Mouse (Mus musculus) embryonic facial prominence, embryonic 12.5 days (tissue): ENCODE results near the gene Rita1. TPM values are rescaled to one million over a fixed set of nuclear protein-coding genes. Genes with fewer than 3 reads are reported as not detected.

Experiments
- ATAC-seq: fragments of 200-750 bp; cut with Nextera tagmentation; 2 replicates; pipeline ENCODE4 v1.8.0; 2017; ENCODE audit not compliant: insufficient number of reproducible peaks, insufficient read depth, low FRiP score, low TSS enrichment
- H3K27ac ChIP-seq: fragments of 300-500 bp; sonication (generic); 2 replicates; pipeline ENCODE4 v1.5.1; 2016; ENCODE audit warnings: mild to moderate bottlenecking
- H3K27me3 ChIP-seq: fragments of 300-500 bp; sonication (generic); 2 replicates; pipeline ENCODE4 v1.6.1; 2016; ENCODE audit warnings: mild to moderate bottlenecking, moderate library complexity
- H3K36me3 ChIP-seq: fragments of 300-500 bp; sonication (generic); 2 replicates; pipeline ENCODE4 v1.6.1; 2016; ENCODE audit warnings: mild to moderate bottlenecking
- H3K4me1 ChIP-seq: fragments of 300-500 bp; sonication (generic); 2 replicates; pipeline ENCODE4 v1.6.1; 2016
- H3K4me2 ChIP-seq: fragments of 300-500 bp; sonication (generic); replicated peaks from 2 replicates; pipeline ENCODE4 v1.6.1; 2016; ENCODE audit warnings: mild to moderate bottlenecking, moderate library complexity
- H3K4me3 ChIP-seq: fragments of 300-500 bp; sonication (generic); 2 replicates; pipeline ENCODE4 v1.5.1; 2016; ENCODE audit warnings: mild to moderate bottlenecking
- H3K9ac ChIP-seq: fragments of 300-500 bp; sonication (generic); 2 replicates; pipeline ENCODE4 v1.6.1; 2016; ENCODE audit warnings: mild to moderate bottlenecking, moderate library complexity
- H3K9me3 ChIP-seq: fragments of 300-500 bp; sonication (generic); 2 replicates; pipeline ENCODE4 v1.6.1; 2016; ENCODE audit warnings: mild to moderate bottlenecking, moderate library complexity
- WGBS: fragments of 180-500 bp; shearing (Covaris S2); methylation state at CpG from one replicate; pipeline ENCODE4 v1.1.7; 2016; 5-methylcytosine and 5-hydroxymethylcytosine counted together
- polyA plus RNA-seq: library from polyadenylated mRNA; unstranded; fragments of >200 nt; fragmentation: Nextera tagmentation; extraction: Ambion mirVana; gene quantifications from 2 replicates; pipeline ENCODE4 v1.2.1, GENCODE M21; 2016

Rita1 gene
- 16.7 and 17.5 TPM in 2 replicates for polyA plus RNA-seq

- ATAC-seq = peak; percentile 76
- Histone ChIP-seq H3K36me3 (peaks cover 37% of the 10 kb centered on the region), H3K4me3 (peak within 1 kb of the TSS; percentile 54), H3K4me1 (peaks cover 16% of the 10 kb centered on the region), H3K27ac (peak within 1 kb of the TSS; percentile 80), H3K9ac (peak within 1 kb of the TSS; percentile 71), H3K9me3 (no peaks in the 10 kb centered on the region), H3K4me2 (peak within 1 kb of the TSS; percentile 93), H3K27me3 (no peaks in the 10 kb centered on the region)
- under 1% methylated on average over 22 of the region's 22 CpGs for WGBS
These were observed at the start of gene Rita1, which contains the start of gene Ddx54 for GRCm38 (mm10) chr5:120612442-120612821. Gene Rita1 (minus strand): TSS chr5:120612589. Gene Ddx54 (plus strand): TSS chr5:120612739.

DNA sequence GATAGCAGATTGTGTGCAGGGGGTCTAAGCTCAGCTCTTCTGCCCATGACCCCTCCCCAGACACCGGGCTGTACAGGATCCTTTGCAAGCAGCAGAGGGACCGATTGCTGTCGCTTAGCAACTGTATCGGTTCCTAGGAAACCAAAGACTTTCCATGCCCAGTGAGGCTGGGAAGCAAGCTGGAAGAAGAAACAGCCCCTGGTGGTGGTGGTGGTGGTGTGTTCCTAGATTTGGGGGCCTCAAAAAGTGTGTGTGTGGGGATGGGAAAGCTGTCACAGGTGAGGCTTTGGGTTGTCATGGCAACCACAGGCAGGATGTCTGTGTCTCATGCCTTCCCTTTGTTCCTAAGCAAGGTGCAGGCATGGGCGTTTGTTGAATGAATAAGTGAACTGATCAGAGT lies 48.4 kb upstream of the Rita1 start:
- Histone ChIP-seq H3K27me3 (0 out of 2 replicates have a peak, but pooled peaks cover 19% of the 10 kb centered on the region), H3K27ac (no peak overlapping the region), H3K4me3 (no peak overlapping the region), H3K4me1 (no peaks in the 10 kb centered on the region), H3K4me2 (no peak overlapping the region), H3K9me3 (no peaks in the 10 kb centered on the region), H3K36me3 (no peaks in the 10 kb centered on the region), H3K9ac (no peak overlapping the region)
- 63% methylated on average over 5 of the region's 5 CpGs for WGBS
- no peak for ATAC-seq

DNA sequence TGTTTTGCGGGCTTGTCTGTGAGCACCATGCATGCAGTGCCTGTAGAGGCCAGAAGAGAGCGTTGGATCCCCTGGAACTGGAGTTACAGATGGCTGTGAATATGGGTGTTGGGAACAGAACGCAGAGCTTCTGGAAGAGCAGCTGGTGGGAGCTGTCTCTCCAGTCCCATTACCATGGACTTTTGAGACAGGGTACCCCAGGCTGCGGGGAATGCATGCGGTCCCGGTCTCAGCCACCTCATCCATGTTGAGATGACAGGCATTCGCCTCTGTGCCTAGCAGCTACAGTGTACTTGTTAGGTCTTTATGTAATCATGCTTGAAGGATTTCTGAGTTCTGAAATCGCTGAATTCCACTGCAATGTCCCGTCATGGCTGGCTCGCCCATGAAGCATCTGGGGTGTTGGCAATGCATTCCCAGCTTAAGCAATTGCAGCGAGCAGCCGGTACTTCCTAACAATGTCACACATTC lies 43.9 kb upstream of the Rita1 start:
- WGBS = 85% methylated on average over 12 of the region's 12 CpGs
- H3K9me3 ChIP-seq = no peaks in the 10 kb centered on the region
- H3K4me1 ChIP-seq = no peaks in the 10 kb centered on the region
- no peak for ATAC-seq
- no peak overlapping the region for H3K27ac ChIP-seq
- H3K27me3 ChIP-seq = peaks cover 24% of the 10 kb centered on the region
- no peak overlapping the region for H3K4me2 ChIP-seq
- H3K36me3 ChIP-seq = no peaks in the 10 kb centered on the region
- no peak overlapping the region for H3K9ac ChIP-seq
- H3K4me3 ChIP-seq = no peak overlapping the region

DNA sequence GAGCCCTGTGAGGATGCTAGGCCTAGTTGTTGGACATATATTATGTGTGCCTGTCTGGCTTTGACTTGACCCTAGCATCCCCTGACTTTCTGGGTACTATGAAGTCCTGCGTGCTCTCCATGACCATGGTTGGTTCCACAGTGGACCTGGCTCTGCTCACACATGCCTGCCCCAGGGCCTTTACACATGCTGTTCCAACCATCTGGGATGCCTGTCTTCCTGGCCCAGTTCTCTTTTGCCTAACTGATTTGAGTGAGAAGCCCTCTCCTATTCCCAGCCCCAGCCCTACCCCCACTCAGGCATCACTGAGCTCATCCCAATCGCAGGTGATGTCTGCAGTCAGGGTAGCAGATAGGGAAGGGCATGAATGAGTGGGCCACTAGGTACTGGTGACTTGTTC lies 41.5 kb upstream of the Rita1 start:
- Histone ChIP-seq H3K27ac (no peak overlapping the region), H3K4me2 (no peak overlapping the region), H3K9ac (no peak overlapping the region), H3K36me3 (no peaks in the 10 kb centered on the region), H3K27me3 (peaks cover 41% of the 10 kb centered on the region), H3K9me3 (no peaks in the 10 kb centered on the region), H3K4me1 (peaks cover 3% of the 10 kb centered on the region), H3K4me3 (no peak overlapping the region)
- ATAC-seq = no peak
- 84% methylated on average over 2 of the region's 2 CpGs for WGBS

DNA sequence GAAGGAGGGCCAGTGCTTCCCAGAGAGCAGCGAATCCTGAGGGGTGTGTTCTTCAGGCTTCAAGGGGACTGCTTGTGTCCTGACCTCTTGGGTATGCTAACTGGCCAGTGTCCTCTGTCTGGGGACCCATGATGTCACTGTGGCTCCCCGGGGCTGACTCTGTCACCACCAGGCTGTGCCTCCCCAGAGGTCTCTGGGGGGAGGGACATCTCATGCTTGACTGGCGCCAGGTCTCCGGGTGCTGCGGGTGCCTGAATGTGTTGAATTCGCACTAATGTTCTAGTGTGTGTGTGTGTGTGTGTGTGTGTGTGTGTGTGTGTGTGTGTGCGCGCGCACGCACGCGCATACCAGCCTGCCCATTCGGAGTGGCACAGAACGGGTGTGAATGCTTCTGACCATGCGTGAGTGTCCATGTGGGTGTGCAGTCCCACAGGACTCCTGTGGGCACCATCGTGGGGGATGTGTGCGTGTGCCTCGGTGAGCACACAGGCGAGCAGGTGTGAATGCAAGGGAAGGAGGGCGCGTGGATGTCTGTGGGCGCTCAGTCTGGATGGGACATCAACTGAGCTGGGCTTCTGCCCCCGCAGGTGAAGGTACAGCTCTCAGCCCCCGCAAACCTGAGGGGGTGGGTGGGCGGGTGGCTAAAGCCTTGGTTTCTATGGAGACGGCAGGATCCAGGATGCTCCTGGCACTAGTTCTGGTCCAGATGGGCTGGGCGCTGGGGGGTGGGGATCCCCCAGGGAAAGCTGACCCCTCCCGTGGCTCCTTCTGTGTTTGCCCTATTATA lies 40.7 kb upstream of the Rita1 start:
- ATAC-seq = no peak
- WGBS = 77% methylated on average over 28 of the region's 28 CpGs
- Histone ChIP-seq H3K4me2 (no peak overlapping the region), H3K4me1 (peaks cover 9% of the 10 kb centered on the region), H3K36me3 (no peaks in the 10 kb centered on the region), H3K9ac (no peak overlapping the region), H3K27ac (no peak overlapping the region), H3K27me3 (peaks cover 45% of the 10 kb centered on the region), H3K4me3 (no peak overlapping the region), H3K9me3 (no peaks in the 10 kb centered on the region)

DNA sequence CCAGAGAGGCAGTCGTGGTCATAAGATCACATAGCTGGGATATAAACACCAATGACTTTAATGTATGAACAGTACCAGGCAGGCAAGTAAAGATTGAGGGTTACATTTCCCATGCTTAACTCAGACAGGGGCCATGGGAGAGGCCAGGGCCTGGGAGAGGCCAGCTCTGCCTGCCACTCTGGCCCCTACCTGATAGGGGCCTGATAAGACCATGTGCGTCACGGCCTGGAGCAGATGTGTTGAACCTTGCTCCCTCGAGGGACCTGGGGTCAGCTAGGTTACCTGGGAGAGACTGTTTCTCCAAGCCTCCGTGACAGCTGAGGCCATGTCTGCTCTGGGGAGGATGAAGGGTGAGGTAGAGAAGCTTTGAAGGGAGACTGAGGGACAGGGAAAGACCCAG lies 38.8 kb upstream of the Rita1 start:
- Histone ChIP-seq H3K9me3 (no peaks in the 10 kb centered on the region), H3K4me2 (no peak overlapping the region), H3K27ac (no peak overlapping the region), H3K27me3 (peaks cover 60% of the 10 kb centered on the region), H3K36me3 (no peaks in the 10 kb centered on the region), H3K9ac (no peak overlapping the region), H3K4me3 (no peak overlapping the region), H3K4me1 (peaks cover 9% of the 10 kb centered on the region)
- ATAC-seq = no peak
- 49% methylated on average over 5 of the region's 5 CpGs for WGBS

GRCm38 (mm10) chr5:120649938-120650337 lies 37.5 kb upstream of the Rita1 start:
- ATAC-seq = no peak
- Histone ChIP-seq H3K4me2 (no peak overlapping the region), H3K4me3 (no peak overlapping the region), H3K27me3 (peaks cover 64% of the 10 kb centered on the region), H3K27ac (no peak overlapping the region), H3K4me1 (peaks cover 9% of the 10 kb centered on the region), H3K9me3 (no peaks in the 10 kb centered on the region), H3K9ac (no peak overlapping the region), H3K36me3 (no peaks in the 10 kb centered on the region)
- WGBS = 18% methylated on average over 13 of the region's 13 CpGs

GRCm38 (mm10) chr5:120649374-120649933 lies 37.1 kb upstream of the Rita1 start:
- H3K27ac ChIP-seq = no peak overlapping the region
- H3K27me3 ChIP-seq = peaks cover 62% of the 10 kb centered on the region

GRCm38 (mm10) chr5:120648569-120649373 lies 36.4 kb upstream of the Rita1 start, which contains the start of gene Rasal1:
Gene Rasal1 (plus strand): TSS chr5:120648812.
- Histone ChIP-seq H3K9me3 (no peaks in the 10 kb centered on the region), H3K27me3 (peaks cover 62% of the 10 kb centered on the region), H3K4me2 (peak within 1 kb of the TSS; percentile 45), H3K4me1 (peaks cover 9% of the 10 kb centered on the region), H3K27ac (no peak within 1 kb of the TSS), H3K4me3 (peak within 1 kb of the TSS; percentile 26), H3K9ac (no peak within 1 kb of the TSS), H3K36me3 (no peaks in the 10 kb centered on the region)
- WGBS = 2% methylated on average over 53 of the region's 53 CpGs
- peak; percentile 30; the same call in 1 of the 2 replicates for ATAC-seq

More at GRCm38 (mm10) chr5:120649374-120649933, 37.1 kb upstream of the Rita1 start:
- Histone ChIP-seq H3K9ac (no peak overlapping the region), H3K9me3 (no peaks in the 10 kb centered on the region), H3K4me1 (peaks cover 9% of the 10 kb centered on the region), H3K4me2 (peak overlapping the region; percentile 45), H3K4me3 (peak overlapping the region; percentile 26), H3K36me3 (no peaks in the 10 kb centered on the region)
- ATAC-seq = no peak
- 6% methylated on average over 21 of the region's 21 CpGs for WGBS

DNA sequence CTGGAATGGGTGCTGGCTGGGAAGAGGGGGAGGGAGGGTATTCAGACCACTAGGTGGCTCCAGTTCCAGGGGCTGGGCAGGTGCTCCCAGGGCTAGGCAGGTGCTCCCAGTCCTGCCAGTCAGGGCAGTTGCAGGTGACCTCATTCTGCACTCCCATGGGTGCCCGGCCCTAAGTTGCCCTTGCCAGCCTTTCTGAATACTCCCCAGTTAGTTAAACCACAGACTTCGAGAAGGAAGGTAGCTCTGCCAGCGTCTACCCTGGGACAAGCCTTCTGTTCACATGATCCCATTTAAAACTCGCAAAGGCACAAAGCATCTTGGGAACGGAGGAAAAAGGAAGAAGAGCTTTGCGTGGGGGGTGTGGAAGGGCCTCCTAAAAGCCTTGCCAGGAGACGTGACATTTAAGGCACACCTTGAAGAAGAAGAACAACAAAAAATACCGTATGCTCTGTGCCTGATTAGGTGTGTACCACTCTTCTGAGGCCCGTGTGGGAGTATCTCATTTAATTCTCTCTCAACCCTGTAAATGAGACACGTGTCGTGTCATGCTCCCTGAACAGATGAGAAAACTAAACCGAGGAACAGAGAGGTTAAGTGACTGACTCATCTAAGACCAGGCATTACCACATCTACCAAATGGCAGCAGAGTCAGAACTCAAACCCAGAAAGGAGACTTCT lies 35.6 kb upstream of the Rita1 start:
- no peak for ATAC-seq
- Histone ChIP-seq H3K27ac (no peak overlapping the region), H3K9me3 (no peaks in the 10 kb centered on the region), H3K27me3 (peaks cover 59% of the 10 kb centered on the region), H3K4me1 (peaks cover 9% of the 10 kb centered on the region), H3K4me2 (no peak overlapping the region; the same call in 1 of the 2 replicates), H3K36me3 (no peaks in the 10 kb centered on the region), H3K9ac (no peak overlapping the region), H3K4me3 (peak overlapping the region; percentile 26; the same call in 1 of the 2 replicates)
- WGBS = 40% methylated on average over 12 of the region's 12 CpGs

DNA sequence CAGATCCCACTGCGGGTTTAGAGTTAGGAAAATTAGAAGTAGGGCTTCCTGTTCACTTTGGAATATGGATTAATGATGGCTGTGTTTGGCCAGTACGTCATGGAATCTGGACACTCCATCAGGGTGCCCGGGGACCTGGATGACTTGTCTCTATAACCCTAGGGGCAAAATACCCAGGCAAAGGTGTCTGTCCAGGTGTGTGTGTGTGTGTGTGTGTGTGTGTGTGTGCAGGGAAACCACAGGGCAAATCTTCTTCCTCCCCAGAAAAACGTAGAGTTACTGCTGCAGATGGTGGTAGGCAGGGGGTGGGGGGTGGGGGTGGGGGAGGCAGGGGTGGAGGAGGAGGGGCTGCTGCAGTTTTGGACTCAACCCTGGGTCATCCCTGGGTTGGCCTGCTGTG lies 35.0 kb upstream of the Rita1 start:
- no peak overlapping the region for H3K9ac ChIP-seq
- no peak overlapping the region for H3K4me2 ChIP-seq
- peaks cover 55% of the 10 kb centered on the region for H3K27me3 ChIP-seq
- ATAC-seq = no peak
- H3K4me1 ChIP-seq = peaks cover 9% of the 10 kb centered on the region
- no peak overlapping the region for H3K4me3 ChIP-seq
- 63% methylated on average over 4 of the region's 4 CpGs for WGBS
- H3K36me3 ChIP-seq = no peaks in the 10 kb centered on the region
- no peaks in the 10 kb centered on the region for H3K9me3 ChIP-seq
- H3K27ac ChIP-seq = no peak overlapping the region
